Mouse (Mus musculus) lung, embryonic 14.5 days (tissue): ENCODE results near the gene Zfp335. TPM values are rescaled to one million over a fixed set of nuclear protein-coding genes. Genes with fewer than 3 reads are reported as not detected.

Experiments
- ATAC-seq: fragments of 200-750 bp; cut with Nextera tagmentation; 2 replicates; pipeline ENCODE4 v1.8.0; 2017; ENCODE audit warnings: mild to moderate bottlenecking, moderate TSS enrichment, moderate library complexity; ENCODE audit not compliant: insufficient read depth
- DNase-seq: peaks from one replicate; pipeline ENCODE4 v3.0.0-alpha.2; 2015
- H3K27ac ChIP-seq: fragments of 300-500 bp; sonication (generic); 2 replicates; pipeline ENCODE4 v1.5.1; 2014; ENCODE audit warnings: low read depth, mild to moderate bottlenecking, moderate library complexity
- H3K27me3 ChIP-seq: fragments of 300-500 bp; sonication (generic); 2 replicates; pipeline ENCODE4 v1.6.1; 2014; ENCODE audit warnings: low read length, control low read depth; ENCODE audit not compliant: insufficient read depth
- H3K36me3 ChIP-seq: fragments of 300-500 bp; sonication (generic); 2 replicates; pipeline ENCODE4 v1.6.1; 2014; ENCODE audit warnings: control low read depth; ENCODE audit not compliant: insufficient read depth
- H3K4me1 ChIP-seq: fragments of 300-500 bp; sonication (generic); 2 replicates; pipeline ENCODE4 v1.6.1; 2014; ENCODE audit warnings: antibody characterized with exemption, control low read depth; ENCODE audit not compliant: insufficient read depth
- H3K4me2 ChIP-seq: fragments of 300-500 bp; sonication (generic); 2 replicates; pipeline ENCODE4 v1.6.1; 2014; ENCODE audit warnings: mild to moderate bottlenecking
- H3K4me3 ChIP-seq: fragments of 300-500 bp; sonication (generic); 2 replicates; pipeline ENCODE4 v1.5.1; 2014; ENCODE audit warnings: low read depth, low read length
- H3K9ac ChIP-seq: fragments of 300-500 bp; sonication (generic); 2 replicates; pipeline ENCODE4 v1.6.1; 2014
- H3K9me3 ChIP-seq: fragments of 300-500 bp; sonication (generic); 2 replicates; pipeline ENCODE4 v1.6.1; 2016; ENCODE audit warnings: low read depth, low read length, control low read depth
- CTCF ChIP-seq: IDR thresholded peaks from 2 replicates; pipeline ENCODE4 v1.5.1; 2016; ENCODE audit warnings: antibody characterized with exemption, low read depth
- WGBS: fragments of 180-500 bp; shearing (Covaris S2); extraction: QIAGEN DNeasy Blood & Tissue Kit; methylation state at CpG from one replicate; pipeline ENCODE4 v1.1.7; 2014; 5-methylcytosine and 5-hydroxymethylcytosine counted together
- polyA plus RNA-seq: library from polyadenylated mRNA; unstranded; fragments of >200 nt; fragmentation: Nextera tagmentation; extraction: Ambion mirVana; gene quantifications from 2 replicates; pipeline ENCODE4 v1.2.1, GENCODE M21; 2014

The Zfp335 gene
- polyA plus RNA-seq, 1 experiment from 2014 or later = 15.8 TPM

DNA sequence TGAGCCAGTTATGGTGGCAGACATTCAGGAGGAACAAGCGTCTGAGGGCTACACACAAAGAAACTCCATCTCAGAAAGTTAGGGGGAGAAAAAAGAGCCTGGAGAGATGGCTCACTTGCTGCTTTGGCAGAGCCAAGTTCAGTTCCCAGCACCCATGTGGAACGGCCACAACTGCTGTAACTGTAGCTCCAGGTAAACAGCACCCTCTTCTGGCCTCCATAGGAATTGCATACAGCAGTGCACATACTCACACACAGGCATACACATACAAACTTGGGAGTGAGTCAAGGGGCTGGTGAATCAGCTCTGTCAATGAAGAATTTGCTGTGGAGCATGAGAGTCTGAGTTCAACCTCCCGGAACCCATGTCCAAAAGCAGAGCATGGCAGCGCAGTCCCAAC, 5.5 kb downstream of the Zfp335 start:
- H3K4me1 ChIP-seq = 0 out of 2 replicates have a peak, but pooled peaks cover 6% of the 10 kb centered on the region
- no peak overlapping the region for H3K27ac ChIP-seq
- ATAC-seq (no peak), DNase-seq (no peak)
- no peak overlapping the region for H3K4me2 ChIP-seq
- no peaks in the 10 kb centered on the region for H3K27me3 ChIP-seq
- H3K36me3 ChIP-seq = peaks cover 83% of the 10 kb centered on the region
- no peak overlapping the region for H3K4me3 ChIP-seq
- WGBS = 98% methylated on average over 4 of the region's 4 CpGs
- TF ChIP-seq CTCF = peak; percentile 53
- no peaks in the 10 kb centered on the region for H3K9me3 ChIP-seq
- no peak overlapping the region for H3K9ac ChIP-seq

DNA sequence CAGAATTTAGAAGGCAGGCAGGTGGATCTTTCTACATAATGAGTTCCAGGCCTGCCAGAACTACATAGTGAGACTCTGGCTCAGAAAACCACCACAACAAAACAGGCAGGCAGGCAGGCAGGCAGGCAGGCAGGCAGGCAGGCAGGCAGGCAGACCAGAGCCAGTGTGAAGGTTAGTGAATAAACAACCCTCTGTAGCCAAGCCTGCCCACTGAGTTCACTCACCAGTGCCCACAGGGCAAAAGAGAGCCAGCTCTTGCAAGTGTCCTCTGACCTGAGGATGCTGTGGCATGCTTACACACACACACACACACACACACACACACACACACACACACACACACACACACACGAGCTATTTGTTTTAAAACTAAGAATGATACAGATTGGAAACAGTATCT, 8.1 kb downstream of the Zfp335 start:
- WGBS = 69% methylated on average over 1 of the region's 1 CpGs
- Histone ChIP-seq H3K4me3 (no peak overlapping the region), H3K36me3 (peaks cover 99% of the 10 kb centered on the region), H3K27ac (no peak overlapping the region), H3K4me1 (no peaks in the 10 kb centered on the region), H3K9me3 (no peaks in the 10 kb centered on the region), H3K27me3 (no peaks in the 10 kb centered on the region), H3K9ac (no peak overlapping the region), H3K4me2 (no peak overlapping the region)
- TF ChIP-seq CTCF = no peak
- no peak for DNase-seq
- ATAC-seq = no peak

DNA sequence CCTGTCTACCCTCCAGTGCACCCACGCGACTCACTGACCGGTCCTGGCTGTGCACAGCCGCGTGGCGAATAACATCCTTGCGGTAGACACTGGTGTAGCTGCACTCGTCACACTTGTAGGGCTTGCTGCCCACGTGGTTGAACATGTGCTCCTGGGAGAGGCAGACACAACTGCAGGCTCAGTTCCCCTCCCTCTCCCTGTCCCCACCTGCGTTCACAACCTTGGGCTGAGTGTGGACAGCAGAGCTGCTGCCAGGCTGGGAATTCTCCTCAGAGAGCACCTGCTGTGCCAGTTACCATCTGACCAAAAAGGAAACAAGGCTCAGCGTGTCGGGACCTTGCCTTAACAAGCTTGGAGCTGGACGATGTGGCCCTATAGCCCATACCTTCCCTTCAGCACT, 10.2 kb downstream of the Zfp335 start:
- no peak for TF ChIP-seq CTCF
- Histone ChIP-seq H3K9me3 (no peaks in the 10 kb centered on the region), H3K4me2 (no peak overlapping the region), H3K9ac (no peak overlapping the region), H3K27me3 (no peaks in the 10 kb centered on the region), H3K36me3 (peaks cover 96% of the 10 kb centered on the region), H3K4me1 (no peaks in the 10 kb centered on the region), H3K27ac (no peak overlapping the region), H3K4me3 (no peak overlapping the region)
- ATAC-seq (no peak), DNase-seq (no peak)
- 91% methylated on average over 13 of the region's 13 CpGs for WGBS

DNA sequence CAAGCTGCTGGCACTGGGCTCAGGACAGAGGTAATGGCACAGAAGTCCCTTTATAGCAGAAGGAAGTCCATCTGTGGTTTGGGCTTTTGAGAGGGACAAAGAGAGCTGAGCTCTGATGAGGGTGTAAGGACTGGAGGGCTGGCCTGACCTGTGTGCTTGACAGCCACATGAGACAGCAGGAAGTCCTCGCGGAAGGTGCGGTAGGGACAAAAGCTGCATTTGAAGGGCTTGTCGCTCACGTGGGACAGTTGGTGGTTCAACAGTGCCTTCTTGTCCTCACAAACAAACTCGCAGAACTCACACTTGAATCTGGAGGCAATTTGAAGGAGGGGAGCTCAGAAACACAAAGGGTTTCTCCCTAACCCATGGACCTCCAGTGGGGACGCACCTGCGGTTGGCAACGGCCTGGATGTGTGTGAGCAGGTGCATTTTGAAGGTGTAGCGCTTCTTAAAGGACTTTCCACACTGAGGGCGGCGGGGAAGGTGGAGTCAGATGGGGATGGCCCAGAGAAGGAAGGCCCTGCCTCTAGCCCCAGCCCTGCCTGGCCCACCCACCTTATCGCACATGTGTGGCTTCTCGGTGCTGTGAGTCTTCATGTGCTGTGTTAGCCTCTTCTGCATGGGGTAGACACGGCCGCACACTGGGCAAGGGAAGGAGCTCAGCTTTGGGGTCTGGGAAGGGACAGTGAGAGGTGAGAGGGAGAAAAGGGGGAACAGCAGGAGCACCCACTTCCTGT, 11.7 kb downstream of the Zfp335 start:
- Histone ChIP-seq H3K36me3 (peaks cover 96% of the 10 kb centered on the region), H3K4me3 (no peak overlapping the region), H3K4me2 (no peak overlapping the region), H3K9me3 (no peaks in the 10 kb centered on the region), H3K9ac (no peak overlapping the region), H3K27me3 (no peaks in the 10 kb centered on the region), H3K4me1 (no peaks in the 10 kb centered on the region), H3K27ac (no peak overlapping the region)
- no peak for ATAC-seq
- no peak for TF ChIP-seq CTCF
- no peak for DNase-seq
- WGBS = 93% methylated on average over 16 of the region's 16 CpGs

DNA sequence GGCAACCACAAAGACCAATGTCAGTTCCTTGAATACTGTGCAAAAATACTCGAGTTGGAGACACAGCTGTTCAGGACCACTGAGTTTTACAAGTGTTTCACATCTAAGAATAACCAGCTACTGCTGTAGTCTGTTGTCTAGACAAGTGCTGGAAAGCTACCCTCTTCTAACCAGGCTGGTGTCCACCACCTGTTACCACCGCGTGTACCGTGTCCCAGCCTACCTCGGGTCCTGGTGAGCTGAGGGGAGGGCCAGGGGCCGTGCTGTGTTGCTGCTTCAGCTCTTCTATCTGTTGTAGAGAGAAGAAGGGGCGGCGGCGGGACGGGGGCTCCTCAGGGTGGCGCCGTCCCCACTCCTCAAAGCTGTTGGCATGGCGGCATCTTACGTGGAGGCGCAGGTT, 12.5 kb downstream of the Zfp335 start:
- no peaks in the 10 kb centered on the region for H3K4me1 ChIP-seq
- no peak overlapping the region for H3K4me2 ChIP-seq
- peaks cover 96% of the 10 kb centered on the region for H3K36me3 ChIP-seq
- H3K9ac ChIP-seq = no peak overlapping the region
- DNase-seq (no peak), ATAC-seq (no peak)
- 89% methylated on average over 15 of the region's 15 CpGs for WGBS
- no peak overlapping the region for H3K4me3 ChIP-seq
- TF ChIP-seq CTCF = no peak
- H3K27ac ChIP-seq = no peak overlapping the region
- H3K9me3 ChIP-seq = no peaks in the 10 kb centered on the region
- no peaks in the 10 kb centered on the region for H3K27me3 ChIP-seq

DNA sequence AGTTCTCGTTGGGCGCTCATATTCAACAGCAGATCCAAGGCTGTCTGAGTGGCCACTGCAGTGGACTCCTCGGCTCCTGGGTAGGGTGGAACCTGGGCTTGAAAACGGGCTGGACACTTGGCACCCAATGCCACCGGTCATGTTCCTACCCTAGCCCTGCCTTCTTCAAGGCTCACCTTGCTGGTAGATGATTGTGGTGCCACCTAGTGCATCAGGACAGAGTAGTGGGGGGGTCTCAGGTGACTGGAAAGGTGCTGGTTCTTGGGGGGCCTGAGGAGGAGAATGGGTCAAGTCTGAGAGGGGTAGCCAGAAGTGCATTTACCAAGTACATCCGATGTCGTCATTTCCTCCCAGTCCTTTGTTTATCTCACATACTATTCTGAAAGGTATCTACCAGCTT, 13.5 kb downstream of the Zfp335 start:
- no peak overlapping the region for H3K27ac ChIP-seq
- DNase-seq (no peak), ATAC-seq (no peak)
- no peaks in the 10 kb centered on the region for H3K4me1 ChIP-seq
- TF ChIP-seq CTCF = no peak
- 92% methylated on average over 7 of the region's 7 CpGs for WGBS
- H3K9me3 ChIP-seq = no peaks in the 10 kb centered on the region
- H3K36me3 ChIP-seq = peaks cover 97% of the 10 kb centered on the region
- H3K4me3 ChIP-seq = no peak overlapping the region
- H3K9ac ChIP-seq = no peak overlapping the region
- H3K4me2 ChIP-seq = no peak overlapping the region
- H3K27me3 ChIP-seq = no peaks in the 10 kb centered on the region

DNA sequence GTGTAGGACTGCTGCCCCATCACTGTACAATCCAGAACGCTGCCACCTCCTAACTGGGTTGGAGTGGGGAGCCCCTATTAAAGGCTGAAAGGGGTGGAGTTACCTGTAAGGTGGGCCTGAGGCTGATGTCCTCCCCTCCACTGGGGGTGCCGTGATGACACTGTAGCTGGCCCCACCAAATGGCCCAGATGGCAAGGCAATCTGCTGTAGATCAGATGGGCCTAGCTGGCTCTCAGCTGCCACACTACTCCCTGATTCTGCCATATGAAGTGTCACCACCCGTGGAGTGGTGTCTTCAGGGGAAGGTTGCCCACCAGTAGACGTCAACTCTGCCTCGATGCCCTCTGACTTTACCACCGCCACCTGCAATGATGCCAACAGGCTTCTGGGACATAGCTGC, 15.7 kb downstream of the Zfp335 start:
- H3K4me1 ChIP-seq = no peaks in the 10 kb centered on the region
- H3K27ac ChIP-seq = no peak overlapping the region
- no peak for TF ChIP-seq CTCF
- H3K4me3 ChIP-seq = no peak overlapping the region
- H3K9me3 ChIP-seq = no peaks in the 10 kb centered on the region
- ATAC-seq (no peak), DNase-seq (no peak)
- H3K4me2 ChIP-seq = no peak overlapping the region
- peaks cover 97% of the 10 kb centered on the region for H3K36me3 ChIP-seq
- 87% methylated on average over 6 of the region's 6 CpGs for WGBS
- H3K27me3 ChIP-seq = no peaks in the 10 kb centered on the region
- H3K9ac ChIP-seq = no peak overlapping the region
